Mouse (Mus musculus): ENCODE results near the gene Colgalt1.

The Colgalt1 gene

GRCm38 (mm10) chr8:71610822-71611651 is at the start of gene Colgalt1:
Gene Colgalt1, plus strand, starts transcription at chr8:71610998.
- peak; percentile 99 for DNase-seq

GRCm38 (mm10) chr8:71561401-71561800 is 49.4 kb upstream of the Colgalt1 start:
- peak; percentile 70 for DNase-seq

DNA sequence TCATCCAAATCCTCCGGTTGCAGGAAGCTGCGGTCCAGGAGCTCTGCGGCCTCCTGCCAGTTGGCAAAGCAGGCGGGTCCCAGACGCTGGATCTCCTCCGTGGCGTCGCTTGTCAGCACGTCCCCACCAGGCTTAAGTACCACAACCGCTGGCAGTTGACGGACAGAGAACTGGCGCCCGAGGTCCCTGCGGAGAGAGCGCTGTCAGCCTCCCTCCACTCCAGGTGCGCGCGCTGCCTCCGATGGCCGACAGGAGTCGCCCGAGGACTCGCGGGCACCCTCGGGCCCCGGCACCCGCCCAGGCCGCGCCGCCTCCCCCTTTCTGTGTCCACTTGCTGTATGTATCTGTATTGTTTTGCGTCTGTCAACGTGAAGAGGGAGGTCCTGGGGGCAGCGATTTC is 48.0 kb upstream of the Colgalt1 start:
- peak; percentile 79 for DNase-seq

GRCm38 (mm10) chr8:71563992-71564391 is 46.8 kb upstream of the Colgalt1 start:
- no peak for DNase-seq

DNA sequence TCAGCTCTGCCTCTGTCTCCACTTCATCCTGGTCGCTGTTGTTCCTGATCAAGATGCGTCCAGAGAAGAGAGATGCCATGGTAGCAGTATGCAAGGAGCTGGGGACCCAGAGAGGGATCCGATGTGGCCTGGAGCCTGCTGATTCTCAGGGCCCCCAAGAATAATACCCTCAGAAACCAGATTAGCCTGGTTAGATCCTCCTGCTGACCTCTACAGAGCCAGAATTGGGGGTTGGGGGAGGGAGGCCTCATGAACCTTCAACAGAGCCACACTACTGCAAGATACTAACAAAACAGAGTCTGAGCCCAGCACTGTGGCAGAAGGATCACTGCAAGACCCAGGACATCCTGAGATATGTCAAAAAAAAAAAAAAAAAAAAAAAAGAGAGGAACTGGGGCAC is 44.3 kb upstream of the Colgalt1 start, which contains the start of gene Nxnl1:
Gene Nxnl1, minus strand, starts transcription at position 101 of the 400 bp plus-strand sequence.
- DNase-seq: no peak

DNA sequence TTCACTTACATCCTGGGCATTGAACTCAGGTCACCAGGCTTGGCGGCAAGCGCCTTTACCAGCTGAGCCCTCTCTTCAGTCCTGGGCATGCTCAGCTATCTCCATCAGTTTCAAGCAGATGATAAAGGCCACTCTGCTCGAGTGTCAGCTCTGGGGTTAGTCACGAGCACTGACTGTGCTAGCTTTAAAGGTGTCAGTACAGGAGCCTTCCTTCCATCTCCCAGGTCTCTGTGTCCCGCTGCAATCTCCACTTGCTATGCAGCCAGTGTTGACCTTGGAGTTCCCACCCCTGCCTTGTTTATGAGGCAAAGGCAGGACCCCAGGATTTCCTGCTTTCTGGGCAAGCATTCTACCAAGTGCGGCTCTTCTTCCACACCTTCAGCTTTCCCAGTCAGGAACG is 43.2 kb upstream of the Colgalt1 start:
- no peak for DNase-seq

DNA sequence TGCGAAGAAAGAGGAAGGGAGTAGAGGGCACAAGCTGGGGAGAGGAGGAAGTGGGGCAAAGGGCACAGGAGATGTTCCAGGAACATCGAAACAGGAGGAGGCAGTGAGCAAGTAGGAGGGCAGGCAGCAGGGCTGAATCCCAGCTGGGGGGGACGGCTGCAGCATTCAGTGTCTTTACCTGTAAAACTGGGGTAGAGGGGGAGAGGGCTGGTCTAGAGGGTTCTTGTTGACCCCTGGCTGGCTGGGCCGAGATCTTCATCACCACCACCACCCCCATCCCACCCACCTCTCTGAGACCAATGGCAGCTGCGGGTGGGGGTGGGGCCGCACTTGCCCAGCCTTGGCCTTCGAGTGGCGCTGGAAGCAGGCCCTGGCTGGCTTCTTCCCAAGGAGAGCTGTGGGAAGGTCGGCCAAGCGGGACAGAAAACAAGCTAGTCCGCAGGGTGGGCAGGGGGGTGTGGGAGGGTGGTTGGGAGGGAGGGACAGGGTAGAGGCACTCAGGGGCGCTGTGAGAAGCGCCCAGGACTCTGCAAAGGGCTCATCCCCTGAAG is 42.3 kb upstream of the Colgalt1 start, which contains the start of gene Slc27a1:
Gene Slc27a1, plus strand, starts transcription at position 496 of the 551 bp plus-strand sequence.
- DNase-seq: peak; percentile 92

DNA sequence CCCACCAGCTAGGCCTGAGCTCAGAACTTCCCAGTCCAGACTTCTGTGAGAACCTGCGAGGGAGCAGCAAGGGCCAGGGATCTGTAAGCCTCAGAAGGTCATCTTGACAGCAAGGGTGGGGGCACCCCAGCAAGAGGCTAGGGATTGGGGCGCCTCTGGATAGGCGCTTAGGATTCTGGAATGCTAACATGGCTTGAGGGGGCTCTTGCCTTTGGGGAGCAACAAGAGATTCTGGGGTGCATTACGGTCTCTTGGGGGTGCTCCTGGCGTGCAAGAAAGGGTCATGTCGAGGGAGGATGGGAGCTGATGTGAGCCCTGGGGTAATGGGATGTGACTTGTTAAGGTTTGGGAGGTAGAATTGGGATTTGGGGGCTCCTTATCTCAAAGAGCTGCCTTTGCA is 41.9 kb upstream of the Colgalt1 start:
- DNase-seq: no peak

- peak; percentile 99 for DNase-seq
Observed at GRCm38 (mm10) chr8:71569366-71570290, 41.2 kb upstream of the Colgalt1 start.

GRCm38 (mm10) chr8:71570291-71570954 is 40.4 kb upstream of the Colgalt1 start:
- DNase-seq: peak; percentile 99

GRCm38 (mm10) chr8:71572077-71572476 is 38.7 kb upstream of the Colgalt1 start:
- DNase-seq: peak; percentile 40

GRCm38 (mm10) chr8:71572847-71573633 is 37.8 kb upstream of the Colgalt1 start:
- peak; percentile 74 for DNase-seq

DNA sequence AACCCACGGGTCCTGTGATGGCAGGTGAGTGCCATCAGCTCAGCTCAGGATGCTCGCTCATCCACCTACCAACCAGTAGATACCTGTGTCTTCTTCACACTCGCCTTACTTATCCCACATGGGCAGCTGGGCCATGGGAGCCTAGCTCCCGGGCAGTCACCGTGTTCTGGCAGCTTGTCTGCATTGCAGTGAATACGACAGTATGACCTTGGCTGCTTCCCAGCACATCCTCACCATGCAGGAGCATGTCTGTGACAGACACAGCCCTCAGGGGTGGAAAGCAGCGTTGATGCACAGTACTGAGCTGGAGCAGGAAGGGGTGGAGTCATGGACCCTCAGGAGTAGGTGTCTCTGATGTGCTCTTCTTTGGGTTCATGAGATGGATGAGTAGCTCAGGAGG is 36.4 kb upstream of the Colgalt1 start:
- DNase-seq: no peak

DNA sequence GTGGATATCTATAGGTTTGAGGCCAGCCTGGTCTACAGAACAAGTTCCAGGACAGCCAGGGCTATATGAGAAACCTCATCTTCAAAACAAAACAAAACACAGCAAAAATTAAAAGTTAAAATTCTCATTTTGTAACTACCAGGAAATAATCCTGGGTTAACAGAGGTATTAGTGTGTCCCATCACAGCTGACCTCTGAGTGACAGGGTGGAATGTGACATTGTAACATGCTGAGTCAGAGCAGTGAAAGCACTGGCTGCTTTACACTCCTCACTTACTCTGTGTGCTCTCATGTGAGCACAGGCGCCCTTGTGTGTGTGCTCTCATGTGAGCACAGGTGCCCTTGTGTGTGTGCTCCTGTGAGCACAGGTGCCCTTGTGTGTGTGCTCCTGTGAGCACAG is 35.8 kb upstream of the Colgalt1 start:
- DNase-seq: no peak

GRCm38 (mm10) chr8:71577856-71578387 is 32.9 kb upstream of the Colgalt1 start:
- DNase-seq: no peak

GRCm38 (mm10) chr8:71579009-71579408 is 31.8 kb upstream of the Colgalt1 start:
- DNase-seq: no peak

DNA sequence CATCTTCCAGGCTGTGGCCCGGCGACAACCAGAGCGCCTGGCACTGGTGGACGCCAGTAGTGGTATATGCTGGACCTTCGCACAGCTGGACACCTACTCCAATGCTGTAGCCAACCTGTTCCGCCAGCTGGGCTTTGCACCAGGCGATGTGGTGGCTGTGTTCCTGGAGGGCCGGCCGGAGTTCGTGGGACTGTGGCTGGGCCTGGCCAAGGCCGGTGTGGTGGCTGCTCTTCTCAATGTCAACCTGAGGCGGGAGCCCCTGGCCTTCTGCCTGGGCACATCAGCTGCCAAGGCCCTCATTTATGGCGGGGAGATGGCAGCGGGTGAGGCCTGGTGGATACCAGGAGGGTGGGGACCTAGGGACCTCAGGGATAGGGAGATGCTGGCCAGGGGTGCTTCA is 31.3 kb upstream of the Colgalt1 start:
- no peak for DNase-seq

DNA sequence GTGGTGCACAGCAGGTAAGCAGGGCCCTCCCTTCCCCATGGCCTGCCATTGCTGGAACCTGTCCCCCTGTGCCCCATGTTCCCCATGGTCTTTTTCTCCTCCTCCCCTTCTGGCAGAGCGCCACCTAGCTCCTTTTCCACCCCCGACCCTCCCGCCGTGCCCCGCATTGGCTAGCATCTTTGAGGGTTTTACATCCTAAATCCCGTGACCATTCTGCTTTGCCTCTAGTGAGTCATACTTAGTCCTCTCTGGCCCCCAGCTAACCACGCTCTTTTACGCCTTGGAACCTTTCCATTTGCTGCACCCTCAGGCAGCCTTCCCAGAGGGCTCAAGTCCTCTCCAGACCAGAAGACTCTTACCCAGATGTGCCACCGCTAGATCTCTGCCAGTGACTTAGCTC is 30.6 kb upstream of the Colgalt1 start:
- no peak for DNase-seq

DNA sequence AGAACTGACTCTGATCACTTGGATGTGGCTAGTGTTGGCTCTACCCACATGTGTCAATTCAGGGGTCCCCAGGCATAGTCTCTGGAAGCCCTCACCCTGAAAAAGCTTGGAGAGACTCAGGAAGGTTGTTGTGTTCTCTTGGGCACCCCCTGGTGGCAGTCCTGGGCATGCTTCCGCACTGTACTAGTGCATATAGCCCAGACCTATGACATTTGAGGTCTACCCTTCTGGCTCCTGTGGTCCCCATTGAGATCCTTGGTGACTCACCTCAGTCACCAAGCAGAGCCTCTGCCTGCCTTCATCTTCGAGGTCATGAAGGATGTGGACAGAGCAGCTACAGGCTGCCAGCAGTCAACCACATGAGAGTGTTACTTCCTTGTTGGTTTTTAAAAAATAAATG is 23.9 kb upstream of the Colgalt1 start:
- peak; percentile 72 for DNase-seq

DNA sequence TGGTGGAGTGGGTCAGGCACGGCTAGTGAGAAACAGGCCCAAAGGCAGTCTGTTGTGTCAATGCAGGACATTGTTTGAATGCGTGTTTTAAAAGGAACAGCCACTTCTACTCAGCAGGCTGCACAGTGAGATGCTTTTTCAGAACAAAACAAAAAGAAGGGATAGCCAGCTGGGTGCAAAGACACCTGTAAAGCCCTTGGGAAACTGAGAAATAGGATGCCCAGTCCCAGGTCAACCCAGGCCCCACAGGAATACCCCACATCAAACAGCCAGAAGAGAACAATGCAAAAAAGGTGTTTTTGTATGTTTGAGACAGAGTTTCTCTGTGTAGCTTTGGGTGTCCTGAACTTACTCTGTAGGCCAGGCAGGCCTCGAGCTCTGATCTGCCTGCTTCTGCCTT is 22.0 kb upstream of the Colgalt1 start:
- DNase-seq: no peak

DNA sequence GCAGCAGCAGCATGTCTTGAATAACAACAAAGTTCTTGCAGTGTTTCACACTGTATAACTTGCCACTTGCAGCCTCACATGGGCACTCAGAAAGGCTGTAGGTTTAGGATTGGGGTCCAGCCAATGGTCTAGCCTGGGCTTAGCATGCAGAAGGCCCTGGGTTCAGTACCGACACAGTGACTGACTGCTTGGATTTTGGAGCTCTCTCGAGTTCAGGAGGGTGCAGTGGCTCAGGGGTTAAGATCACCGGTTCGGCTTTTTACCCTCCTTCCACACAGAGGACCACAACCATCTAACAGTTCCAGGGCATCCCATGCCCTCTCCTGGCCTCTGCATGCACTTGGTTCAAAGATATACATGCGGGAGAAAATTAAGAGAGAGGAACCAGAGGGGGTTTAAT is 19.8 kb upstream of the Colgalt1 start:
- no peak for DNase-seq
